Mouse (Mus musculus): ENCODE data around the gene Slc19a1.

GRCm38 (mm10) chr10:77104327-77104726 lies 72.3 kb downstream of the Slc19a1 start:
- TF ChIP-seq CTCF (IDR thresholded peaks at IDR 0.05; ENCODE audit: low read depth) (no peak), EP300 (optimal IDR thresholded peaks at IDR 0.05) (no peak)
